Mouse (Mus musculus): ENCODE data around the gene Rbms2. TPM values are rescaled to one million over a fixed set of nuclear protein-coding genes. Genes with fewer than 3 reads are reported as not detected.
"Not testable (repeated sequence)": the region's sequence is repeated elsewhere in the genome, so short reads cannot be mapped to it uniquely, and the experiment has no call there.

The Rbms2 gene
- polyA plus RNA-seq, 1 experiment: 116 TPM

DNA sequence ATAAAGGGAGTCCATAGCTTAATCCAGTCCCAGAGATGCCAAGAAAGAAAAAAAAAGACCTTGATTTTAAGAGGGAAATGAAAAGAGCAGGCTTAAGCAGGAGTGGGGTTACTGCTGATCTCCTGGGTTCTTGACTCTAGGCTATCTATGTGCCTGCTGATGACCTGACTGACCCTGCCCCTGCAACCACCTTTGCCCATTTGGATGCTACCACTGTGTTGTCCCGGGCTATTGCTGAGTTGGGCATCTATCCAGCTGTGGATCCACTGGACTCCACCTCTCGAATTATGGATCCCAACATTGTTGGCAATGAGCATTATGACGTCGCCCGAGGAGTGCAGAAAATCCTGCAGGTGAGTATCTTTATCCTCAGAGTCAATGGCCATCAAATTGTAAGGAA is 91.9 kb downstream of the Rbms2 start:
- Histone ChIP-seq H3K4me3 (replicated peaks; ENCODE audit: extremely low read depth, low read depth, low read length) (no peak overlapping the region), H3K4me1 (ENCODE audit: control insufficient read depth, insufficient read depth, low read length) (peaks cover 7% of the 10 kb centered on the region)
- no peak for TF ChIP-seq POLR2A (IDR thresholded peaks at IDR 0.05; ENCODE audit: borderline replicate concordance, extremely low read depth, low read depth, low read length)
- no peak for TF ChIP-seq CTCF (IDR thresholded peaks at IDR 0.05; ENCODE audit: insufficient read depth, low read length)
- WGBS: 80% methylated on average over 5 of the region's 5 CpGs
- no peak for DNase-seq

DNA sequence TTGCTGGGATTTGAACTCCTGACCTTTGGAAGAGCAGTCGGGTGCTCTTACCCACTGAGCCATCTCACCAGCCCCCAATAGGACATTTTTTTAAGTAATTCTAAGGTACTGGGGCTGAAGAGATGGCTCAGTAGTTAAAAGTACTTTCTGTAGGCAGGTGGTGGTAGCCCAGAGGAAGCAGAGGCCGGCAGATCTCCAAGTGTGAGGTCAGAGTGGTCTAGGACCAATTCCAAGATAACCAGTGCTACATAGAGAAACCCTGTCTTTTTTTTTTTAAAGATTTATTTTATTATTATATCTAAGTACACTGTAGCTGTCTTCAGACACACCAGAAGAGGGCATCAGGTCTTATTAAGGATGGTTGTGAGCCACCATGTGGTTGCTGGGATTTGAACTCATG is 92.9 kb downstream of the Rbms2 start:
- DNase-seq; H3K4me1 ChIP-seq (ENCODE audit: control insufficient read depth, insufficient read depth, low read length); H3K4me3 ChIP-seq (replicated peaks; ENCODE audit: extremely low read depth, low read depth, low read length): not testable (repeated sequence)
- WGBS: 51% methylated on average over 2 of the region's 2 CpGs

DNA sequence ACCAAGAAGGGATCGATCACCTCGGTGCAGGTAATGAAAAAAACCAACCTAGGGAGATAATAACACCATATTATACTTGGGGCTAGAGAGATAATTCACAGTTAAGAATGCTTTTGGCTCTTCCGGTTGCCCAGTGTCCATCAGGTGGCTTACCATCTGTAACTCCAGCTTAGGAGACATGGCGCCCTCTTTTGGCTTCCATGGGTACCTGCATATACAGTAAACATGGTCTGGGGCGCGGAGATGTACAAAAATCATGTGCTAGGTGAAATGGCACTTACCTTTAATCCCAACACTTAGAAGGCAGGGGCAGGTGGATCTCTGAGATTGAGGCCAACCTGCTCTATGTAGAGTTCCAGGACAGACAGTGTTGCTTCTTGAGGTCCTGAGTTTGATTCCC is 93.7 kb downstream of the Rbms2 start:
- Histone ChIP-seq H3K4me3 (replicated peaks; ENCODE audit: extremely low read depth, low read depth, low read length) (no peak overlapping the region), H3K4me1 (ENCODE audit: control insufficient read depth, insufficient read depth, low read length) (peaks cover 3% of the 10 kb centered on the region)
- TF ChIP-seq CTCF (IDR thresholded peaks at IDR 0.05; ENCODE audit: insufficient read depth, low read length) (peak; percentile 24; the same call in 1 of the 2 replicates), POLR2A (IDR thresholded peaks at IDR 0.05; ENCODE audit: borderline replicate concordance, extremely low read depth, low read depth, low read length) (no peak)
- no peak for DNase-seq
- 60% methylated on average over 6 of the region's 6 CpGs for WGBS

DNA sequence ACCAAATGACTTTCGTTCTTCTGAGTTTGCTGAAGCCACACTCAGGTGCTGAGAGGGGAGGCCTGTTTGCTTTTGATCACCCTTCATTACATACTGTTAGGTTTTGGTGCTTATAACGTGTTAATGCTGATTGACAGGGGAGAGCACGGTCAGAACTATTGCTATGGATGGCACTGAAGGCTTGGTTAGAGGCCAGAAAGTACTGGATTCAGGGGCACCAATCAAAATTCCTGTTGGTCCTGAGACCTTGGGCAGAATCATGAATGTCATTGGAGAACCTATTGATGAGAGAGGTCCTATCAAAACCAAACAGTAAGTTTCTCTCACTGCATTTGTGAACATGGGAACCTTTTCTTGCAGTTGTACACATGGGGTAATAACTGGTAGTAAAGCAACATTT is 95.9 kb downstream of the Rbms2 start:
- TF ChIP-seq CTCF (IDR thresholded peaks at IDR 0.05; ENCODE audit: insufficient read depth, low read length): no peak
- no peak for TF ChIP-seq POLR2A (IDR thresholded peaks at IDR 0.05; ENCODE audit: borderline replicate concordance, extremely low read depth, low read depth, low read length)
- peak overlapping the region; percentile 88 for H3K4me3 ChIP-seq (replicated peaks; ENCODE audit: extremely low read depth, low read depth, low read length)
- under 1% methylated on average over 3 of the region's 3 CpGs for WGBS
- H3K4me1 ChIP-seq (ENCODE audit: control insufficient read depth, insufficient read depth, low read length): peaks cover 3% of the 10 kb centered on the region
- DNase-seq: no peak

DNA sequence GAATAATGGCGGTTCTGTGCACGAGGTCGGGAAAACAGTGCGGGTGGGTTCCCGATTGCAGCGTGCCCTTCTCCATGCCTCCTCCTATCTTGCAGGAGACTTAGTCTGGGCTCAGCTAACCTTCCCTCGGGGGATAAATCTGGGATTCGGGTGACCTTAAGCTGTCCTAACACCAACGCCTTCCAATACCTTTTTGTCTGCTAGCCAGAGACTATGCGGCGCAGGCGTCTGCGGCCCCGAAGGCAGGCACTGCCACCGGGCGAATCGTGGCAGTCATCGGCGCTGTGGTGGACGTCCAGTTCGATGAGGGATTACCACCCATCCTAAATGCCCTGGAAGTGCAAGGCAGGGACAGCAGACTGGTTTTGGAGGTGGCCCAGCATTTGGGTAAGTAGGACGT is 96.4 kb downstream of the Rbms2 start:
- H3K4me1 ChIP-seq (ENCODE audit: control insufficient read depth, insufficient read depth, low read length): peaks cover 3% of the 10 kb centered on the region
- peak overlapping the region; percentile 88 for H3K4me3 ChIP-seq (replicated peaks; ENCODE audit: extremely low read depth, low read depth, low read length)
- DNase-seq: no peak
- TF ChIP-seq POLR2A (IDR thresholded peaks at IDR 0.05; ENCODE audit: borderline replicate concordance, extremely low read depth, low read depth, low read length) (no peak), CTCF (IDR thresholded peaks at IDR 0.05; ENCODE audit: insufficient read depth, low read length) (no peak)
- 0% methylated on average over 22 of the region's 22 CpGs for WGBS

DNA sequence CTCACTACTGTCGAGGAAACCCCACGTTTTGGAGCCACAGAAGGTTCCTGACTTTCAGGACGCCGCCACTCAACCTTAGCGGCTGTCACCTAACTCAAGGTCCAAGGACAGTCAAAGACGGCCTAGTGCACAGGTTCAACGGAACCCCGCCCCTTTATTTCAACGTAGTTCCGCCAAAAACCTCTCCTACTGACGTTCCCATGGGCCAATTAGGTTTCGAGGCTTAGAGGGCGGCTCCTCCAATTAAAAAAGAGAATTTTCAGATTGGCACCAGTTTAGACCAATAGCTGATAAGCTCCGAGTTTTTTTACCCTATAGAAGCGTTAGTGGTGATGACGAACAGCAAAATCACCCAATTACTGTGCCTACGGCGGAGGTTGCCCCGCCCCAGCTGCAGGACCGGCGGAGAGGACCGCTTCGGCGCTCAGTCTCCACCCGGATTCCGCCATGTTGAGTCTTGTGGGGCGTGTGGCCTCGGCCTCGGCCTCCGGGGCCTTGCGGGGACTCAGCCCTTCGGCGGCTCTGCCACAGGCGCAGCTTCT is 97.1 kb downstream of the Rbms2 start, which contains the start of gene Atp5b:
TSS of gene Atp5b (plus strand) at position 394 of the 542 bp plus-strand sequence.
- TF ChIP-seq POLR2A (IDR thresholded peaks at IDR 0.05; ENCODE audit: borderline replicate concordance, extremely low read depth, low read depth, low read length) (peak; percentile 92), CTCF (IDR thresholded peaks at IDR 0.05; ENCODE audit: insufficient read depth, low read length) (no peak)
- peak within 1 kb of the TSS; percentile 90 for H3K4me3 ChIP-seq (replicated peaks; ENCODE audit: extremely low read depth, low read depth, low read length)
- under 1% methylated on average over 34 of the region's 34 CpGs for WGBS
- H3K4me1 ChIP-seq (ENCODE audit: control insufficient read depth, insufficient read depth, low read length): peaks cover 3% of the 10 kb centered on the region
- DNase-seq: peak; percentile 93

DNA sequence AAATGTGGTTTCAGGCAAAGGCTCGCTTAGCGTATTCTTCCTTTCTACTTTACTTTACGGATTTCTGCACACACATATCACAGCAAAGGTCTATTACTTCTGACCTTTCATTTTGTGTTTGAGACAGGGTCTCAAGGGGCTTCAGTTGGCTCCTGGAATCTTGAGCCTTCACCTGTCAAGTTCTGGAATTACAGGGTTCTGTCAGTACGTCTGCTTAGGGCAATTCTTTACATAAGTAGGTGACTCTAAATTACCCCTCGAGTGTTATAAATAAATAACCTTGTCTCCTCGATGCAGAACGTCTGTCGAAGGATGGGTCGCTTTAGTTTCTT is 97.7 kb downstream of the Rbms2 start:
- peak overlapping the region; percentile 90 for H3K4me3 ChIP-seq (replicated peaks; ENCODE audit: extremely low read depth, low read depth, low read length)
- no peak for DNase-seq
- TF ChIP-seq POLR2A (IDR thresholded peaks at IDR 0.05; ENCODE audit: borderline replicate concordance, extremely low read depth, low read depth, low read length) (no peak), CTCF (IDR thresholded peaks at IDR 0.05; ENCODE audit: insufficient read depth, low read length) (no peak)
- 9% methylated on average over 9 of the region's 9 CpGs for WGBS
- peaks cover 3% of the 10 kb centered on the region for H3K4me1 ChIP-seq (ENCODE audit: control insufficient read depth, insufficient read depth, low read length)

DNA sequence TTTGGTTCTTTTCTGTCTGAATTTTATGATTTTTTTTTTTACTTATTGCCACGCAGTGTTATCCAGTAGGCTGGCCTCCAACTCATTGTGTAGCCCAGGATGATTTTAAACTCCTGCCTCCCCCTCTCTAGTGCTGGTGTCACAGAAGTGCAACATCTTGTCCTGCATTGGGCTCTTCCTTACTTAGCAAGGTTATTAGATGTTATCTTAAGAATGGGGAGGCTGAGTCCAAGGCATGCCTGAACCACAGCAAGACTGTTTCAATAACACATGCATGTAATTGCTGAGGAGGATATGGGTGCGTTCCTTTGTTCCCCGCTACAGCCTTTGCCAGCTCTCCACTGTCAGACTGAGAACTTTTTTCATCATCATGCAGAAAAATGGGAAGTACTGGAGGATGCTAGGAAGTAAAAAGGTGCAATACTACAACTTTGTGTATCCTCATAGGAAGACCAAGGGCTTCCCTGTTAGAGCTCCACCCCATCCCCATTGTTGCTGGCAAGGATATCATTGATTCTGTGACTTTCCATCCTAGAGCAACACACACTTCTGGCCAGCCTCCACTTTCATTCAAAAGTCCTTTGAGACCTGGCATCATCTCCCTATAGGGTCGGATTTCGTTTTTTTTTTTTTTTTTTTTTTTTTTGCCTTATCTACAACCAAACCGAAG is 98.2 kb downstream of the Rbms2 start:
- WGBS: 37% methylated on average over 6 of the region's 6 CpGs
- Histone ChIP-seq H3K4me1 (ENCODE audit: control insufficient read depth, insufficient read depth, low read length) (peaks cover 3% of the 10 kb centered on the region), H3K4me3 (replicated peaks; ENCODE audit: extremely low read depth, low read depth, low read length) (no peak overlapping the region)
- TF ChIP-seq CTCF (IDR thresholded peaks at IDR 0.05; ENCODE audit: insufficient read depth, low read length) (no peak), POLR2A (IDR thresholded peaks at IDR 0.05; ENCODE audit: borderline replicate concordance, extremely low read depth, low read depth, low read length) (no peak)
- no peak for DNase-seq

Other genes with a start within 250 kb of the Rbms2 start
- 0.56 TPM in 1 of 2 replicates, not detected in the other for gene Hsd17b6, start 172.7 kb downstream of the Rbms2 start, polyA plus RNA-seq (2012; rRNA removed)
- gene Prim1, start 165.1 kb downstream of the Rbms2 start, polyA plus RNA-seq (2012; rRNA removed): 1.4 and 2.3 TPM in 2 replicates
- 102 and 113 TPM in 2 replicates for gene Naca, start 144.7 kb downstream of the Rbms2 start, polyA plus RNA-seq (2012; rRNA removed)
- gene Ptges3, start 121.3 kb downstream of the Rbms2 start, polyA plus RNA-seq (2012; rRNA removed): 43.8 and 84.2 TPM in 2 replicates
- gene Atp5b, start 97.0 kb downstream of the Rbms2 start, polyA plus RNA-seq (2012; rRNA removed): 1,519 and 1,632 TPM in 2 replicates
- gene Baz2a, start 88.7 kb downstream of the Rbms2 start, polyA plus RNA-seq (2012; rRNA removed): 26.9 and 40.7 TPM in 2 replicates
- 1.5 and 2.4 TPM in 2 replicates for gene Gls2, start 14.2 kb upstream of the Rbms2 start, polyA plus RNA-seq (2012; rRNA removed)
- gene Spryd4, start 31.5 kb upstream of the Rbms2 start, polyA plus RNA-seq (2012; rRNA removed): 5.6 and 9.9 TPM in 2 replicates
- gene Mip, start 45.5 kb upstream of the Rbms2 start, polyA plus RNA-seq (2012; rRNA removed): not detected in 2 replicates
- gene Timeless, start 51.8 kb upstream of the Rbms2 start, polyA plus RNA-seq (2012; rRNA removed): 7.8 and 7.9 TPM in 2 replicates
- gene Apon, start 73.8 kb upstream of the Rbms2 start, polyA plus RNA-seq (2012; rRNA removed): 0.08 and 0.27 TPM in 2 replicates
- gene Apof, start 88.4 kb upstream of the Rbms2 start, polyA plus RNA-seq (2012; rRNA removed): 0.32 and 0.75 TPM in 2 replicates
- 30.8 and 34.4 TPM in 2 replicates for gene Stat2, start 90.3 kb upstream of the Rbms2 start, polyA plus RNA-seq (2012; rRNA removed)
- gene Il23a, start 118.5 kb upstream of the Rbms2 start, polyA plus RNA-seq (2012; rRNA removed): 0.08 TPM in 1 of 2 replicates, not detected in the other
- 22.8 and 30.7 TPM in 2 replicates for gene Pan2, start 123.0 kb upstream of the Rbms2 start, polyA plus RNA-seq (2012; rRNA removed)
- gene Cnpy2, start 142.2 kb upstream of the Rbms2 start, polyA plus RNA-seq (2012; rRNA removed): 32.0 and 55.9 TPM in 2 replicates
- gene Cs, start 157.4 kb upstream of the Rbms2 start, polyA plus RNA-seq (2012; rRNA removed): 95.6 and 150 TPM in 2 replicates
- 28.9 and 48.7 TPM in 2 replicates for gene Coq10a, start 188.7 kb upstream of the Rbms2 start, polyA plus RNA-seq (2012; rRNA removed)
- 24.5 and 31.6 TPM in 2 replicates for gene Ankrd52, start 196.8 kb upstream of the Rbms2 start, polyA plus RNA-seq (2012; rRNA removed)
- gene Slc39a5, start 220.9 kb upstream of the Rbms2 start, polyA plus RNA-seq (2012; rRNA removed): 0.42 TPM in 1 of 2 replicates, not detected in the other
- gene Nabp2, start 231.2 kb upstream of the Rbms2 start, polyA plus RNA-seq (2012; rRNA removed): 22.1 and 23.4 TPM in 2 replicates
- 24.4 and 25.5 TPM in 2 replicates for gene Rnf41, start 231.4 kb upstream of the Rbms2 start, polyA plus RNA-seq (2012; rRNA removed)

Measured in lung, adult 2 months (tissue).